Mouse (Mus musculus): ENCODE results near the gene AY358078.
"Not testable (repeated sequence)": the region's sequence is repeated elsewhere in the genome, so short reads cannot be mapped to it uniquely, and the experiment has no call there.

AY358078 gene

DNA sequence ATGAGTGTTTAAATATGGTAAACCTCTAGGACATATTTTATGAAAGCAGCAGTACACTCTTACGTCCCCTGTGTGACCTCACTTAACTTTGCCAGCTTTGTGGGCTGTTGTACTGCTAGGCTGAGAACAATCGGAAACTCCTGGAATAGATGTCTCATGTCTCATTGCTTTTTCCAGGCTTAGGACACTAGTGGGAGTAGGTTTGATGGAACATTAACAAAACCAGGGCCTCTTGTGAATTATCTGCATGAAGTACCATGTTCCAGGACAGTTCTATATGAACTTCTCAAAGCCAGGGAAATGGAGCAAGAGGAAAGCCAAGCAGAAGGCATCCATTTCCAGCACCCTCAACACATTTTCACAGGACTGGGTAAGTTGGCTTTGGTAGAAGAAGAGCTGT is at the start of gene AY358078:
AY358078 (plus strand) TSS at position 301 of the 400 bp plus-strand sequence.
- ATAC-seq (ENCODE audit: insufficient number of reproducible peaks, low FRiP score, low TSS enrichment), result no peak

DNA sequence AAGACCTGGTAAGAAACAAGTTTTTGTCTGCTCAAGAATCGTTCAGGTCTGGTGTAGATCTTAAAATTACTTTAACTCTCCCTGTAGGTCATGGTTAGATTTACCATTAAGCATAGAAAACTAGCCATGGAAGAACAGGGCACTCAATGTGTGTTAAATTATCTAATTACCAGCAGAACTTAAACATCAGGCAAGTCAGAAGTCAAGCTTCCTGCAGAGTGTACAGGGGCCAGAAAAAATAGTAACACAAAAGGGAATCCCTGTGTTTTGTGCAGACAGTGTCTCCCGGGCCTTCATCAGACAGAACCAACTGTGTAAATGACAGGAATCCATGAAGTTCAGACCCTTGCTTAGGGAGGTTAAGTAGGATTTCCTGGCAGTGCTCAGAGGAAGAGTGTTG is 43.9 kb upstream of the AY358078 start:
- ATAC-seq (ENCODE audit: insufficient number of reproducible peaks, low FRiP score, low TSS enrichment), result no peak

DNA sequence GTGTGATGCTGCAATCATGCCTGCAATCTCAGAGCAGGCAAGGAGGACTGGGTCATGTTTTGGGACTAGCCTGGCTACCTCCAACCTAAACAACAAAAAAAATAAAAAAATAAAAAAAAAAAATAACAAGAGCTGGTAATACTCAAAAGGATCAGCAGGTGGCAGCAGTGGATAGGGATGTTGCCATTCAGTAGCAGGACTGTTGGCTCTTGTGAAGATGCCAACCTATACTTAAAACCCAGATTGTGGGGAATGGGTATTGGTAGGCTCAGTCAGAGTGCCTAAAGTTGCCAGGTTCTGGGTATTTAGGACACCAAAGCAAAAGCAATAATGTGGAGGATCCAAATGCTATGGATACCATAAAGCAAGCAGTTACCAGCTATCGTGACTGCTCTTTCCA is 28.5 kb upstream of the AY358078 start:
- ATAC-seq (ENCODE audit: insufficient number of reproducible peaks, low FRiP score, low TSS enrichment), result not testable (repeated sequence)

DNA sequence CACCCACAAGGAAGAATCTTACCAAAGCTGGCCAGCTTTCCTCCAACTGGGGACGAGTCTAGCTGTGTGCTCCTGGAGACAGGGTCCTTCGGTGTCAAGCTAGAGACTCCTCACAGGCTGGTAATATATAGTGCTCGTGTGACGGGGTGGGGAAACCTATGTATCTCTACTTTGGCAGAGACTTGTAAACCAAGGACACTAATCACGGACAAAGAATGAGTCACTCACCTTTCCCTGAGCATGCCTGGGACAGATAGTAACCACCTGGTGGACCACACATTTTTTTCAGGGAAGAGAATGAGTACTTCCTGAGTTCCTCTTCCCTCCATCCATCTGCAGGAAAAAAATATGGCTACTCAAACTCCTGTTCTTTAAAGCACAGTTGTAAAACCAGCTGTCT is 26.4 kb upstream of the AY358078 start, which contains the start of gene Ang4:
Ang4 (minus strand) TSS at position 101 of the 400 bp plus-strand sequence.
- no peak for ATAC-seq (ENCODE audit: insufficient number of reproducible peaks, low FRiP score, low TSS enrichment)

DNA sequence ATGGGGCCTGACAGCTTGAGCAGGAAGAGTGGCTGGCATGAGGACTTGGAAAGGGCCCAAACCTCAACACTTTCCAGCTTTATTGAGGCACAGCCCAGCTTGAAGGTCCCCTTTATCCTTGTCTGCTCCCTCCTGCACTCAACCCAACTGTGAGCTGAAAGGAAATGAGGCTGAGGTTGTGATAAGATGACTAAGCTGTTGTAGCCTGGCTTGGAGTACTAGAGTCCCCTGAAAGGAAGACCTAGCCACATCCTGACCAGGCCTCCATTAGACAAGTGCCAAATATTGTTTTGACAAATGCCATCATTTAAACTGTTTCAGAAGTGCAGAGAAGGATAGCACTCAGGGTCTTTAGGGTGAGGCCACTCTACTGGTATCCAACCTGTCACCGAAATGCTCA is 22.1 kb upstream of the AY358078 start:
- no peak for ATAC-seq (ENCODE audit: insufficient number of reproducible peaks, low FRiP score, low TSS enrichment)

DNA sequence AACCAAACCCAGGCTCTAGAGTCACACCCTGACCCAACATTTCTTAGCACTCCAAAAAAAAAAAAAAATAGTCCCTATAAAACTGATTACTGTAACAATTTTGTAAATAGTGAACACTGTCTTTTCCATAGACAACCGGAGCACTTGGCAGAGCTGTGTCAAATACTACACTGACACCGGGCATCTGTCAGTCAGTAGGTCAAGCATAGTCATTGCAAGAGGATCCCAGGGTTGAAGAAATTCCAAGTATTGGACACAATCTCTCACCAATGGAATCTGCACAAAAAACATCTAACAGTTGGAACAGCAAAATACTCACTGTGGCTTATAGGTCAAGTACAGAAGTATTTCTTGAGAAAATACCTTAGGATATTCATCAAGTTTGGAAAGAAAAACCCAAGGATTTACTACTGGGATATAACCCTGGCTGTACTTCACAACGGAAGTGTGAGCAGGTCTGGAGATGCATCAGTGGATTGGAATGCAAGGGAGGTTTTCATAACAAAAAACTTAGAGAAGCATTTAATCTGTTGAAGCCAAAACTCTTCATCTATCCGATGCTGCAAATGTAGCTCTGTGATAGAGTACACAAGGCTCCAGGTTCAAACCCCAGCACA is 20.9 kb upstream of the AY358078 start:
- no peak for ATAC-seq (ENCODE audit: insufficient number of reproducible peaks, low FRiP score, low TSS enrichment)

DNA sequence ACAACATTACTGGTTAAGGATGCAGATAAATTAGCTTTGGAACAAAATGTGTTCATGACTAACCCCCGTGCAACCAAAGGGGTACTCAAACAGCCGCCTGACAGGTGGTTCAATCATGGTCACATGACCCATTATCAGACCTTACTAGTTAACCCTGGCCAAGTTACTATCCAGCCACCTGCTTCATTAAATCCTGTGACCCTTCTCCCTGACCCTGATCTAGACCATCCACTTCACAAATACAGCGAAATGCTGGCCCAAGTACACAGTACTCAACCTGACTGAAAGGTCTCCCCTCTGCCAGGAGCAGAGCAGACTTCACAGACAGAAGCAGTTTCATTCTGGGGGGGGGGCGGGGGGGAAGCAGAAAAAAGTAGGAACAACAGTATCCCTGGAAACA is 13.5 kb upstream of the AY358078 start:
- no peak for ATAC-seq (ENCODE audit: insufficient number of reproducible peaks, low FRiP score, low TSS enrichment)

DNA sequence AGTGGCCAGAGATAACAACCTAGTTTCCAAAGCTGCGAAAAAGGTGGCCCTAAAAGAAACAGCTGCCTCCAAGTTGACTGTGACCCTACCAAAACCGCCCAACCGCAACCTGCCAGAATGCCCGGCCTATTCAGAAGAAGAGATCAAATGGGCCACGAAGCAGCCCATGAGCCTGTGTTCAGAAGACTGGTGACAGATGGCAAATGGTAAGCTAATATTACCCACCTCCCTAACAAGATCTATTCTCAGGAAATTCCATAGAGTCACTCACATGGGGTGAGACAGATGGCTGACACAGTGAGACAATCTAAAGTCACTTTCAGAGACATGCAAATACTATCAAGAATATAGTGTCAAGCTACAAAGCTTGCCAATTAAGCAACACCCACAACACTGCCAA is 12.8 kb upstream of the AY358078 start:
- ATAC-seq (ENCODE audit: insufficient number of reproducible peaks, low FRiP score, low TSS enrichment), result no peak

DNA sequence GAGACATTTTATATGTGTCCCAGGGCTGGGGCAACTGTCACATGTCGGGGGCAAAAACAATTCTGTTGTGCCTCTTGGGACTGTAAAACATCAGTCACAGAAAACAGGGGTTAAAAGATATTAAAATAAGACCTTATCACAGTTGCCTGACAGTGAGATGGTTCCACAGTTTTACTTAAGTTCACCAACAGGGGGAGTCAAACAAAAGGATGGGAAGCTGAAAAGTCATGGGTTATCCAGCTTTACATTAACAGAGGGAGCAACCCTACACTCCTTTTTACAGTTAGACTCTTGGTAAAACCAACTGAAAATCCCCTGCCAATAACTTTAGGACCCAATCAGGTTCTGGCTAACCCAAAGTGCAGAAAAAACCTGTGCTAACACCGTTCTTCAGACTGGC is 10.7 kb upstream of the AY358078 start:
- ATAC-seq (ENCODE audit: insufficient number of reproducible peaks, low FRiP score, low TSS enrichment), result no peak

DNA sequence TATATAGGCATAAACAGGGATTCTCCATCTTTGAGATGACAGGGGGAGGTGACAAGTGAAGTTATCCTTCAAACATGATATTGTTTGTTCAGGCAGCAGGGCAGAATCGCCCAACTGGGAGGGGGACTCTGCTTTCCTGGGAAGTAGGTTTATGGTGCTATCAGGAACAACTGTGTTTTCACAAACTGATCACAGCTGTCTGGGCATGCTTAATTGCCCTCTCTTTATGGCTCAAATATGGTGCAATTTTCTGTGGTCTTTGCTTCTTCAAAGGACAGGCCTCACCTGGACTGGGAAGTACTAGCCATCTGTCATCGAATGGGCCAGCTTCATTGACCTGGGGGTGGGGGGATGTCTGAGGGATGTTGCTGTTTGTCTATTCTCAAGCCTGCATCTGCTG is 5.7 kb upstream of the AY358078 start:
- ATAC-seq (ENCODE audit: insufficient number of reproducible peaks, low FRiP score, low TSS enrichment), result no peak

DNA sequence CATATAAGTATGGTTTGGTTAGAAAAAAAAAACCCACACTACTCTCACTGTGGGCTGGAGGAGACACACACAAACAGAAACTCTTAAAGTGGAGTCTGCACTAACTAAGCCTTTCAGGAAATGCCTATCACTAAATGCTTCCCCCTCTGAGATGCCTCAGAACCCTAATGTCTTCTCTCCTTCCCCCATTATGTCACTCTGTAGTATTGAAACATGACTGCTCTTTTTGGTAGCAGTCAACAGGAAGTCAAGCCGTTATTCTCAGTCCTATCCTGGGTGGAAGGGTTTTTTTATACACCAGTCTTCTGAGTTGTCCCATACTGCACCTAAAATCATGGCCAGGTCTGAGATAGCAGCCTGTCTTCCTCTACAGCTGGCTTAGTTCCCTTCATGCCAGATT is 26.8 kb downstream of the AY358078 start:
- no peak for ATAC-seq (ENCODE audit: insufficient number of reproducible peaks, low FRiP score, low TSS enrichment)

DNA sequence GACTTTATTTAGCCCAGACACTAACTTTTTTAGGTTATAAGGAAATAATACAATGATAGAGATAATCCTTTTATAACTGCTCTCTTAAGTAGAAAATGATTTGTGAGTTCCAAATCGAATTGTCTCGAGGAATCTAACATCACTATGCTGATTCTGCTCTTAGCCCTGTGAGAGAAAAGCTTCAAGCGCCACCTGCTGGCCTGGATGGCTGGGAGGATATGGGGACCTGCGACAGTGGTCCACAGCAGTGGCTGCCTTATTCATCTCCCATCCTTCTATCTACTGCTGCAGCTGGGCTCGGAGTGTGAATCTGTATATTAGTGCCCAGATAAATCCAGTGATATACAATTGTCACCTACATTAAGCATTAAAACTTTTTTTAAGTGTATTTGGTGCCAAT is 28.0 kb downstream of the AY358078 start:
- not testable (repeated sequence) for ATAC-seq (ENCODE audit: insufficient number of reproducible peaks, low FRiP score, low TSS enrichment)

DNA sequence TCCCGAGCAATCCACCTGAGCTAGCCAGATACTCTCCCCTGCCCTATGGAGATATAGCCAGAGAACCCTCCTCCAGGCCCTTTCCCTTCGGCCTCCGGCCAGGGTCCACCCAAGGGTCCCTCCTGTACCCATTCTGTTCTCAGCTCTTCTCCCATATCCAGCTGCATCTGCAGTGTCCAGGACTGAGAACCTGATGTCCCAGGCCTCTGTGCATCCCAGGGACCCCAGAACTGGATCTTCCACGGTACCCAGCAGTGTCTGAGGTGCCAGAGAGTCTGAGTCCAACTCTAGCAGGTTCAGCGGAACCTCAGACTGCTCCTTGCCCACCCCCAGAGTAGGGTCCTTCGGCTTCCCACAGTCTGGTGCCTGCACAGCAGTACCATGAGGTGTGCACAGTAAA is 29.3 kb downstream of the AY358078 start:
- no peak for ATAC-seq (ENCODE audit: insufficient number of reproducible peaks, low FRiP score, low TSS enrichment)

DNA sequence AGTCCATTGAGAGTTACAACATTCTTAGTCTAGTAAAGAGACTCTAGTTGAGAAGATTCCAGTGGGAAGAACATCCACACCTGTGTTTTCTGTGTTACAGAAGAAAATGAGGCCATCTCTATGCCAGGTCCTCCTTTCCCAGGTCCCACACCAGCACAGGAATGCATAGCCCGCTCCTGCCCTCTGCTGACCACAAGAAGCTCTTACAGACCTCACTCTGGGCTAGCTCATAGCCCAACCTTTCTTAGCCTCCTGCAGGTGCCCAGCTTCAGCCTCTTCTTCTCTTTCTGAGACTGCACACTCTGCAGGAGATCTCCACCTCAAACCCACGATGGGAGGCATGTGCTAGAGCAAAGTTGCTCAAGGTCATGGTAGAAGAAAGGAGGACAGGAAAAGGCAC is 38.6 kb downstream of the AY358078 start:
- ATAC-seq (ENCODE audit: insufficient number of reproducible peaks, low FRiP score, low TSS enrichment), result not testable (repeated sequence)

DNA sequence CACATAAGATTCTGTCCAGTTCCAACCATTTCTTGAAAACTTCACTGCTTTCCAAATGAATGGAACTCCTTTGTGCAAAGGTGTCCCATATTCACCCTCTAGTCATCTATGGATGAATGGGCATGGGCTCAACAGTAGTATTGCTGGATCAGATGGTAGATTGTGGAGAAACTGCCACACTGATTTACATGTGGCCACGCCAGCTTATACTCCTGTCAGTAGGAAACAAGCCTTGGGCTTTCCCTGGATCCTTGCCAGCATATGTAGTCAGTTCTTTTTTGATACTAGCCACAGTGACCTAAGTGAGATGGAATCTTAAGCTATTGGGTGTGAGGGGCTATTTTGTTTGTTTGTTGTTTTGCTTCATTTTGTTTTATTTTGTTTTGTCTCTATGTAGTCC is 42.4 kb downstream of the AY358078 start:
- ATAC-seq (ENCODE audit: insufficient number of reproducible peaks, low FRiP score, low TSS enrichment), result no peak

DNA sequence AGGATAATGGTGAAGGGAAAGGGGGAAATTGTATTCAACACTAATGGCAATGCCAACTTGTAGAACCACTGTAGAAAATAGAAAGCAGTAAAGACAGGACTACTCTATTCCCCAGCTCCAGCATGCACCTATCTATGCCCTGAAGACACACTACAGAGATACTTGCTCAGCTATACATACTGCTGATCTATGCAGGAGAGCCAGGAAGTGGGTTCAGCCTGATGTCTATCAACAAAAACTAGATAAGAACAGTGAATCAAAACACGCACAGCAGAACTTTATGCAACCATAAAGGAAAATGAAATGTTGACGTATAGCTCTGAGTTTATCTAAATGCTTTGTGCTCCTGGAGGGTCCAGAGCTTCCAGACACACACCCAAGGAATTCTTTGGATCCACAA is 42.9 kb downstream of the AY358078 start:
- ATAC-seq (ENCODE audit: insufficient number of reproducible peaks, low FRiP score, low TSS enrichment), result no peak

DNA sequence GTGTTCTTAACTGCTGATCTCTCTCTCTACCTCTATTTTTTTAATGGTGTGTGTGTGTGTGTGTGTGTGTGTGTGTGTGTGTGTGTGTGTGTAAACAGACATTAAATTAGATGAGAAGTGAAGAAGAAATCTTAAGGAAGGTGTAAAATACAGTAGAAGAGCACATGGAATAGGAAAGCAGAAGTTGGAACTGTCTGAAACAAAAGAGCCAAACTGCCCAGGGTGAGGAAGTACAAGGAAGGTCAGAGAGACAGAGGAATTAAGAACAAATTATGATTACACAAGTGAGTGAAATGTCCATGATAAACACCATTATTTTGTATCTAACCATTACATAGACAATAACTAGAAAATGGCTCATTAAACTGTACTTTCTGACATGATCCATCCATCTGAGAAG is 44.0 kb downstream of the AY358078 start:
- ATAC-seq (ENCODE audit: insufficient number of reproducible peaks, low FRiP score, low TSS enrichment), result no peak

DNA sequence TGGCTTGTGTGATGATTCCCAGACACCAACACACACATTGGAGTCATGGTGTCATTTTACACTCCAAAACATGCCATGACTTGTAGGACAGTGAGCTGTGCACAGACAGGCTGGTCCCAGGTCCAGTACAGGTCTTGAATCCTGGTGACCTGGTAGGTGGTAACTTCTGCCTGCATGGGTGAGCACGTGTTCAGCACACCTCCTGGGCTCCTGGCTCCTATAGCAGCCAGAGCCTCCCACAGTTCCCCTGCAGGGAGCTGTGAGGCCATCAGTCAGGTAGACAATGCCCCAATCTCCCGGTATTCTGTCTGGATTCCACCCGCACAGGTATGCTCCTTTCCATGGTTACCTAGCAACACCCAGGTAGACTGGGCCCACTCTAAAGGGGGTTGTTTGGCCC is 46.7 kb downstream of the AY358078 start:
- ATAC-seq (ENCODE audit: insufficient number of reproducible peaks, low FRiP score, low TSS enrichment), result no peak

DNA sequence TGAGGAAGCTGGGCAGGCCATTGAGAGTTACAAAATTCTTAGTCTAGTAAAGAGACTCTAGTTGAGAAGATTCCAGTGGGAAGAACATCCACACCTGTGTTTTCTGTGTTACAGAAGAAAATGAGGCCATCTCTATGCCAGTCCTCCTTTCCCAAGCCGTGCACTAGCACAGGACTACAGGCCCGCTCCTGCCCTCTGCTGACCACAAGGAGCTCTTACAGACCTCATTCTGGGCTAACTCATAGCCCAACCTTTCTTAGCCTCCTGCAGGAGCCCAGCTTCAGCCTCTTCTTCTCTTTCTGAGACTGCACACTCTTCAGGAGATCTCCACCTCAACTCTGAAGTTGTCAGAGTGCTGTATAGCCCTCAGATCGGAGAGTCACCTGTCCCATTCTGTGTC is 51.2 kb downstream of the AY358078 start:
- not testable (repeated sequence) for ATAC-seq (ENCODE audit: insufficient number of reproducible peaks, low FRiP score, low TSS enrichment)

DNA sequence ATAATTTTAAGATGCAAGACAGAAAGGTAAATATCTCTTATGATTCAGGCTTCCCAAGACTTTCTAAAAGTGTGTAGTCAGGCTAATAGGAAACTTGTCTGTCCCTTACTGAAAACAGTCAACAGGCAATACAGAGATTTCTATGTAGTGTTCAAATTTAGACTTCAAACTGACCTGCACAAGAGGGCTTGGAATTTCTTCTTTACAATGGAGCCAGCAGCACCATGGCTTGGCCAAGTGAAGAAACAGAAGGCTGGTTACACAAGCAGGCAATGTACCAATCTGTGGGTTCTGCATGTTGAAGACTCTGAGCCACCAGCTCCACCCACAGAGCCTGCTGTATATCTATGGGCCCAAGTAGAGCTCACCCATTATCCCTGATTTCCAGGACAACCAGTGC is 53.6 kb downstream of the AY358078 start, which contains the start of gene Ear6:
Ear6 (plus strand) TSS at position 301 of the 400 bp plus-strand sequence.
- no peak for ATAC-seq (ENCODE audit: insufficient number of reproducible peaks, low FRiP score, low TSS enrichment)

DNA sequence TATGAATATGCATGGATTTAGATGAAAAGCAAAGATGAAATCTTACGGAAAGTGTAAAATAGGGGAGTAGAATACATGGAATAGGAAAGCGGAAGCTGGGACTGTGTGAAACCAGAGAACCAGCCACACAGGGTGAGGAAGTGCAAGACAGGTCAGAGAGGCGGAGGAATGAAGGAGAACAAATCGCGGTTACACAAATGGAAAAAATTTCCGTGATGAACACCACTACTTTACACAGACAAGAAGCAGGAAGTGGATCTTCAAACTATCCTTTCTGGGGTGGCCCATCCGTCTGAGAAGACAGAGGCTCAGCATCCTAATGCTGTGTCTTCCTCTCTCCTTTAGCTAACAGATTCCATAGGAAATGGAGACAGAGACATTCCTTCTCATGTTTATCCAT is 55.4 kb downstream of the AY358078 start:
- ATAC-seq (ENCODE audit: insufficient number of reproducible peaks, low FRiP score, low TSS enrichment), result not testable (repeated sequence)

DNA sequence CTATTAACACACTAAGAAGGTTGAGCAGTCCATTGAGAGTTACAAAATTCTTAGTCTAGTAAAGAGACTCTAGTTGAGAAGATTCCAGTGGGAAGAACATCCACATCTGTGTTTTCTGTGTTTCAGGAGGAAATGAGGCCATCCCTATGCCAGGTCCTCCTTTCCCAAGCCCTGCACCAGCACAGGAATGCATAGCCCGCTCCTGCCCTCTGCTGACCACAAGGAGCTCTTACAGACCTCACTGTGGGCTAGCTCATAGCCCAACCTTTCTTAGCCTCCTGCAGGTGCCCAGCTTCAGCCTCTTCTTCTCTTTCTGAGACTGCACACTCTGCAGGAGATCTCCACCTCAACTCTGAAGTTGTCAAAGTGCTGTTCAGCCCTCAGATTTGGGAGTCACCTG is 63.8 kb downstream of the AY358078 start:
- not testable (repeated sequence) for ATAC-seq (ENCODE audit: insufficient number of reproducible peaks, low FRiP score, low TSS enrichment)

DNA sequence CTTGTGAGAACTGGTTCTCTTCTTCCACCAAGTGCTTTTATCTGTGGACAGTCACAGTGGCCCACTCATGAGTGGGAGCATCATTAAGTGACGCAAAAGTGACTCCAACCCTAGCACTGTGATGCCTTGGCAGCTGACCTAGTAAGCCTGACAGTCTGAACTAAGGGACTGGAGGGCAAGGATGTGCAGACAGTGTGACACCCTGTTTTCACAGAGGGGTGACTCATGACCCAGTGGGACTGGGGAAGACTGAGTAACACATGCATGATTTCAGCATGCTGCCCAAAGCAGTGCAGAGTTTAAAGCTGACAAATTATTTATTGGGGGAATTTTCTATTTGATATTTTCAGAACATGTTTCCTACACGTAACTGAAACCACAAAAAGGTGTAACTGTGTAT is 70.9 kb downstream of the AY358078 start:
- ATAC-seq (ENCODE audit: insufficient number of reproducible peaks, low FRiP score, low TSS enrichment), result no peak
